Mouse (Mus musculus) adrenal gland, postnatal 25 days (tissue): ENCODE measurements around the gene Slc25a36. TPM values are rescaled to one million over a fixed set of nuclear protein-coding genes. Genes with fewer than 3 reads are reported as not detected.

Experiments used
- DNase-seq: peaks from one replicate; pipeline ENCODE4 v3.0.0; 2021; ENCODE audit warnings: mixed read lengths
- total RNA-seq: library from RNA; stranded (reverse); gene quantifications from 2 replicates; pipeline ENCODE4 v1.2.3, GENCODE M21; 2021

Slc25a36 gene
- total RNA-seq, 1 experiment from 2014 or later: 105 TPM

GRCm38 (mm10) chr9:97041633-97042032 is 69.3 kb downstream of the Slc25a36 start:
- no peak for DNase-seq

- DNase-seq: no peak
Measured at GRCm38 (mm10) chr9:97038010-97038409, 72.9 kb downstream of the Slc25a36 start.

- no peak for DNase-seq
Measured at GRCm38 (mm10) chr9:97036656-97037055, 74.3 kb downstream of the Slc25a36 start.

- DNase-seq: no peak
Measured at GRCm38 (mm10) chr9:97027361-97027760, 83.6 kb downstream of the Slc25a36 start.

GRCm38 (mm10) chr9:97026006-97026405 is 85.0 kb downstream of the Slc25a36 start:
- DNase-seq: no peak

Other genes starting within 250 kb of the Slc25a36 start
- gene Pxylp1, start 218.5 kb downstream of the Slc25a36 start, total RNA-seq: 7.8 and 13.1 TPM in 2 replicates
- gene Spsb4, start 92.3 kb downstream of the Slc25a36 start, total RNA-seq: 0.86 and 1.2 TPM in 2 replicates